Mouse (Mus musculus) liver, embryonic 14.5 days (tissue): ENCODE results near the gene Trmt13. TPM values are rescaled to one million over a fixed set of nuclear protein-coding genes. Genes with fewer than 3 reads are reported as not detected.
A peak's percentile ranks its signal among the peaks of the same experiment; 100 is the strongest.

ENCODE experiments used
- ATAC-seq: fragments of 200-750 bp; cut with Nextera tagmentation; 2 replicates; pipeline ENCODE4 v1.8.0; 2017; ENCODE audit warnings: moderate number of reproducible peaks, mild to moderate bottlenecking, moderate library complexity; ENCODE audit not compliant: insufficient read depth
- DNase-seq, 3 experiments: peaks; one replicate each; pipeline ENCODE4 v3.0.0-alpha.2; 2012 to 2013; ENCODE audit warnings: low read depth in 3 of 3, low spot score in 3 of 3
- H3K27ac ChIP-seq: fragments of 300-500 bp; sonication (generic); 2 replicates; pipeline ENCODE4 v1.5.1; 2014; ENCODE audit warnings: moderate library complexity, mild to moderate bottlenecking, control low read depth, inconsistent platforms
- H3K27me3 ChIP-seq: fragments of 300-500 bp; sonication (generic); 2 replicates; pipeline ENCODE4 v1.6.1; 2014; ENCODE audit warnings: mild to moderate bottlenecking, low read length, moderate library complexity; ENCODE audit not compliant: control insufficient read depth, insufficient read depth
- H3K36me3 ChIP-seq: fragments of 300-500 bp; sonication (generic); replicated peaks from 2 replicates; pipeline ENCODE4 v1.6.1; 2014; ENCODE audit warnings: low read depth; ENCODE audit not compliant: control insufficient read depth, insufficient read depth
- H3K4me1 ChIP-seq, 2 experiments: fragments of 200-500 bp in 1 of 2; fragments of 300-500 bp in 1 of 2; sonication (generic) in 1 of 2; replicated peaks; 2 replicates each; pipeline ENCODE4 v1.6.1; 2012 to 2014; ENCODE audit warnings: antibody characterized with exemption in 1 of 2, inconsistent platforms in 1 of 2, low read length in 1 of 2; ENCODE audit not compliant: control insufficient read depth in 2 of 2, insufficient read depth in 2 of 2
- H3K4me2 ChIP-seq: fragments of 300-500 bp; sonication (generic); 2 replicates; pipeline ENCODE4 v1.6.1; 2014; ENCODE audit warnings: low read depth, mild to moderate bottlenecking, control low read depth, moderate library complexity
- H3K4me3 ChIP-seq, 2 experiments: fragments of 200-500 bp in 1 of 2; fragments of 300-500 bp in 1 of 2; sonication (generic) in 1 of 2; 2 replicates each; pipeline ENCODE4 v1.5.1; 2012 to 2014; ENCODE audit warnings: low read depth in 2 of 2, low read length in 2 of 2, mild to moderate bottlenecking in 2 of 2, control low read depth in 1 of 2, inconsistent platforms in 1 of 2, moderate library complexity in 1 of 2; ENCODE audit not compliant: insufficient read depth in 1 of 2
- H3K9ac ChIP-seq: fragments of 300-500 bp; sonication (generic); replicated peaks from 2 replicates; pipeline ENCODE4 v1.6.1; 2014; ENCODE audit warnings: mild to moderate bottlenecking, control low read depth, moderate library complexity
- H3K9me3 ChIP-seq: fragments of 300-500 bp; sonication (generic); 2 replicates; pipeline ENCODE4 v1.6.1; 2016; ENCODE audit warnings: low read length, mixed read lengths; ENCODE audit not compliant: control insufficient read depth
- CTCF ChIP-seq: IDR thresholded peaks from 2 replicates; pipeline ENCODE4 v1.5.1; 2016; ENCODE audit warnings: antibody characterized with exemption, low read depth, control low read depth
- EP300 ChIP-seq: IDR thresholded peaks from 2 replicates; pipeline ENCODE4 v1.6.1; 2016; ENCODE audit warnings: antibody characterized with exemption, low read depth
- WGBS: fragments of 180-500 bp; shearing (Covaris S2); extraction: QIAGEN DNeasy Blood & Tissue Kit; methylation state at CpG from one replicate; pipeline ENCODE4 v1.1.7; 2014; ENCODE audit not compliant: insufficient replicate concordance; 5-methylcytosine and 5-hydroxymethylcytosine counted together
- polyA plus RNA-seq, 2 experiments: library from polyadenylated mRNA; depleted of rRNA in 1 of 2; stranded (reverse) in 1 of 2; unstranded in 1 of 2; fragments of >200 nt; fragmentation: Nextera tagmentation in 1 of 2; extraction: Ambion mirVana in 1 of 2; gene quantifications; 2 replicates each; pipeline versions ENCODE4 v1.2.1 to v1.2.3; 2012 to 2014

The Trmt13 gene
- polyA plus RNA-seq, 2 experiments = 7.3 to 7.8 TPM

DNA sequence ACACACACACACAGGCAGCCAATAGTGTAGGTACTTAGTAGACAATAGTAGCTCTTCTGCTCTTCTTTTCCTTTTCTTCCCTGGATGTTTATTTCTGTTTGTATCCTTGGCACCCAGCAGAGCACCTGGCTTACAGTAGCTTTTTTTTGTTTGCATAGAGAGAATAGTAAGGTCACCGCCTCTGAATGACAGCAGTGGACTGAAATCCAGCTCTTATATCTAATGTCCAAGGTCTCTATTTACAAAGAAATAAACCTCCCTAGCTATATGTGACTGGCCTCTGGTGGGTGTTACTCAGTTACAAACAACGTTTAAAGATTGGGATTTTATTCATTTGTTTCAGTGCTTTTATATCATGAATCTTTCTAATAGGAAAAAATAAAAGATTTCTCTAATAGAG lies 14.7 kb downstream of the Trmt13 start:
- no peak for ATAC-seq
- Histone ChIP-seq H3K4me1 (peaks cover 2 to 5% of the 10 kb centered on the region in 2 experiments; a peak in 3 of 4 replicates), H3K9ac (no peak overlapping the region), H3K4me2 (no peak overlapping the region), H3K9me3 (no peaks in the 10 kb centered on the region), H3K36me3 (peaks cover 4% of the 10 kb centered on the region), H3K27me3 (no peaks in the 10 kb centered on the region), H3K27ac (no peak overlapping the region), H3K4me3 (no peak overlapping the region)
- TF ChIP-seq EP300 (no peak), CTCF (no peak)
- WGBS = 76% methylated on average over 2 of the region's 2 CpGs
- DNase-seq = no peak

DNA sequence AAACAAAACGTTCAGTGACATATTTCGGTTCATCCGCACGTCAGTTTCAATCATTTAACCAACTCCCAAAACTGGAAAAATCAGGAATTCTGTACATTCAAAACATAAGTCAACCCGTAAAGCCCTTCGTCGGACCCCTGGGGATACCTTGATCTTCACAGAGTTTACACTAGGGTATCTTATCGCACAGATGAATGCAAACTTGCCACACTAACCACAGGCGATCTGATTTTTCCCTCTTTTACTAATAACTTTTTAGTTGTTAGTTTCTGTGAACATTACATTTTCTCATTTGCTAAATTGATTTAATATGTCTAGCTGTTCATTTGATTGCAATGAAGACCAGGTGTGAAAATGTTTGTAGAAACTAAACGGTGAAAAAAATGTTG lies 18.8 kb downstream of the Trmt13 start:
- H3K9me3 ChIP-seq = no peaks in the 10 kb centered on the region
- TF ChIP-seq CTCF (no peak), EP300 (no peak)
- no peak for ATAC-seq
- H3K9ac ChIP-seq = peak overlapping the region; percentile 94
- no peaks in the 10 kb centered on the region for H3K27me3 ChIP-seq
- H3K4me3 ChIP-seq = peak overlapping the region; percentile 88 to 98
- H3K27ac ChIP-seq = peak overlapping the region; percentile 81
- peaks cover 2% of the 10 kb centered on the region; the same call in 1 of the 2 replicates for H3K36me3 ChIP-seq
- H3K4me1 ChIP-seq = peaks cover 2 to 5% of the 10 kb centered on the region in 2 experiments; a peak in 3 of 4 replicates
- no peak for DNase-seq
- H3K4me2 ChIP-seq = peak overlapping the region; percentile 74
- 5% methylated on average over 10 of the region's 10 CpGs for WGBS

DNA sequence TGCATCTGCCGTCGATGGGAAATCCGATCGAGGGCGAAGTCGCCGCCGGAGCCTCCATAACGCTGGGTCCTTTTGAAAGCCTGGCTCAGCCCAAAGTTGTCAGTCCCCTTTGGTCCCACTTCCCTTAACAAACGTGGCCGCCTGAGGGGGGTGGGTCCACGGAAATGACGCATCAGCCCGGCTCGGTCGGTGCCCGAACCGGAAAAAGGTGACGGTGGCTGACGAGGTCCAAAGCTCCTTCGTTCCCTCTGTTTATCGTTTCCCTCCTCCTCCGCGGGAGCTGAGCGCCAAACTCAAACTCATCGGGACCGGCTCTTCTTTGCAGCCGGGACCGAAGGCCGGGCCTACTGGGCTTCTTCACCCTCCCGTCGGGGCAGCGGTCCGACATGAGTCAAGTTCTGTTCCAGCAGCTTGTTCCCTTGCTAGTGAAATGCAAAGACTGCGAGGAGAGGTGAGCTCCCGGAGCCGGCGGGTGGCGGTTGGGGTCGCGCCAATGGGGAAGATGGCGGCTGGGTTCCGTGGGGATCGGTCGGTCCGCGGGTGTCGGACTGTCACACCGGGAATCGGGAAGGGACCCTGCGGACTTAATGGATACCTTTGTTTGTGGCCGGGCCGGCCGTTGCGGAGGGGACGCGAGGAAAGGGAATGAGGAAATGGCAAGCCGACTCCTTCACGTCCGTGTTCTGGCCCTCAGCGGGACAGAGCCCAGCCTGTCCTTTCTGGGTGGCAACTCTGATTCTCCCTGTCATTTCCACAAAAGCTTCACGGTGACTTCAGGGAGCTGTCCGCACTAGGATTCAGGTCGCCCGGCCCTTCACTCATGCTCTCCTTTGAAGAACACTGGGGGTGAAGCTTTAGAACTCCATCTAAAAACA lies 19.4 kb downstream of the Trmt13 start, which contains the start of gene Sass6:
Gene Sass6, plus strand, starts transcription at position 255 of the 875 bp plus-strand sequence.
- Histone ChIP-seq H3K4me3 (peak within 1 kb of the TSS; percentile 88 to 98), H3K27ac (peak within 1 kb of the TSS; percentile 81), H3K9me3 (no peaks in the 10 kb centered on the region), H3K4me1 (peaks cover 2 to 5% of the 10 kb centered on the region in 2 experiments; a peak in 3 of 4 replicates), H3K36me3 (peaks cover 8% of the 10 kb centered on the region; the same call in 1 of the 2 replicates), H3K9ac (peak within 1 kb of the TSS; percentile 94), H3K27me3 (no peaks in the 10 kb centered on the region), H3K4me2 (peak within 1 kb of the TSS; percentile 82)
- under 1% methylated on average over 65 of the region's 65 CpGs for WGBS
- DNase-seq (peak; percentile 93 to 95 (median 94)), ATAC-seq (peak; percentile 94)
- TF ChIP-seq CTCF (no peak), EP300 (peak; percentile 52; the same call in 1 of the 2 replicates)

DNA sequence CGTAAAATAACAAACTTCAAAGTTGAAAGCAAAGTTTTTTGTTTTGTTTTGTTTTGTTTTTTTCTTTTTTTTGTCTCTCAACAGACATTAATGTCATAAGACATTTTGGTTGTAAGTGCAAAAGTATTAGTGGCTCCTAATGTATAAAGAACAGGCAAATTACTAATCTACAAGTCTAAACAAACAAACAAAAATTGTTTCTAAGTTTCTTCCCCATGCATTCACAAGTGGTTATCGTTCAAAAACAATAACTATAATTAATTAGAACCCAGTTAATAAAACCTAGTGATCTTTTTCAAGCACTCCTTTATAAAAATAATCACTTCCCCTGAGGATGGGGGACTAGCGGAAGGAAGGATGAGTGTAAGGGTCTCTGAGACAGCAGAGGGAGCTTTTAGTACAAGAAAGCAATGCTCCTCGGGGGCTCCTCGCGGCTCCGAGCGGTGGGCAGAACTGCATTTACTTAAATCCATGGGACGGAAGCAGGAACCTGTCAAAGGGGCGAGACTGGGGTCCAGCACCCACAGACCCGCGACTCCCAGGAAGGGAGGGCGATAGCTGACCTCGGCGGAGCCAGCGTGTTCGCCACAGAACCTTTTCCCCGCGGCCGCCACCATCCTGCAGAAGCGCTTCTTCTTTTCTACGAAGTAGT lies 20.2 kb downstream of the Trmt13 start:
- peak; percentile 55 for ATAC-seq
- Histone ChIP-seq H3K9ac (peak overlapping the region; percentile 94), H3K4me1 (peaks cover 2 to 5% of the 10 kb centered on the region in 2 experiments; a peak in 3 of 4 replicates), H3K4me3 (peak overlapping the region; percentile 88 to 98), H3K27ac (peak overlapping the region; percentile 58), H3K36me3 (peaks cover 14% of the 10 kb centered on the region), H3K27me3 (no peaks in the 10 kb centered on the region), H3K4me2 (peak overlapping the region; percentile 82), H3K9me3 (no peaks in the 10 kb centered on the region)
- TF ChIP-seq CTCF (no peak), EP300 (no peak)
- DNase-seq = no peak
- WGBS = 2% methylated on average over 22 of the region's 22 CpGs

DNA sequence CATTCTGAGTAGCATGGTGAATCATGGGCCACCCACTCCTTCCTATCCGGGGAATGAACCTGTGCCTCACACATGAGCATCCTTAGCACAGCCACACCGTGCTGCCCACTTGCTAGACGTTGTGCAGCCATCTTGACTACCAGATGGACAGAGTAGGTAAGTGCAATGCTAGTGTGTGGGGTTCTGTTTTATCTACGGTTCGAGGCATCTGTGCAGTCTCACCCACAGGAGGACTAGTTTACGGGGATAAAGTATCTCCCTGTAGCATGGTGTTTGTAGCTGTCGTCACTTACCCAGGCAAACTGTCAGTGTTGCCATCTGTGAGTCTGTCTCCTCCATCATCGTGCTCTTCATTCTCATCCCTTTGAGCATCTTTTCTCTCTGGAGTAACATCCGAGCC lies 32.2 kb downstream of the Trmt13 start:
- H3K36me3 ChIP-seq = peaks cover 36% of the 10 kb centered on the region
- H3K4me2 ChIP-seq = no peak overlapping the region
- no peak overlapping the region for H3K9ac ChIP-seq
- no peaks in the 10 kb centered on the region for H3K4me1 ChIP-seq
- 86% methylated on average over 9 of the region's 9 CpGs for WGBS
- H3K27ac ChIP-seq = no peak overlapping the region
- no peak overlapping the region for H3K4me3 ChIP-seq
- TF ChIP-seq EP300 = no peak
- TF ChIP-seq CTCF = no peak
- H3K27me3 ChIP-seq = no peaks in the 10 kb centered on the region
- no peak for ATAC-seq
- H3K9me3 ChIP-seq = no peaks in the 10 kb centered on the region
- no peak for DNase-seq
